Mouse (Mus musculus): ENCODE measurements at regions not wholly inside any gene's neighbourhood (a gene's known extent, or its start where the extent isn't known, plus 50 kb on each side); places are given as distances from the start of the nearest gene placed in this dataset.
"Not testable (repeated sequence)": the region's sequence is repeated elsewhere in the genome, so short reads cannot be mapped to it uniquely, and the experiment has no call there.

DNA sequence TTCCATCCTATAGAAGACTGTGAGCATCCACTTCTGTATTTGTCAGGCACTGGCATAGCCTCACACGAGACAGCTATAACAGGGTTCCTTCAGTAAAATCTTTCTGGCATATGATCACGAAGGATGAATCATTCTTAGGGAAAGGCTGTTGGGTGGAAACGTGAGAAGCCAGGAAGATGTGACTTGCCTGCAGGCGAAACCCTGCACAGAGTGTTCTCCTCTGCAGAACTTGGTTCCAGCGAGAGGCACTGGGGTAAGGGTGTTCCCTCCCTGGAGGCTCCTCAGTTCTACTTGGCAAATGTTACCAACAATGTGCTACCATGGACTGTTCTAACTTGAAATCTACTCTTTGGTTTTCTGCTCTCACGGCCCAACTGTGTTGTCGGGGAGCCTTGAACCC, 268.0 kb downstream of the Gadd45g start:
- no peak for ATAC-seq (replicated peaks; ENCODE audit: low FRiP score, low TSS enrichment, poor library complexity, severe bottlenecking)

DNA sequence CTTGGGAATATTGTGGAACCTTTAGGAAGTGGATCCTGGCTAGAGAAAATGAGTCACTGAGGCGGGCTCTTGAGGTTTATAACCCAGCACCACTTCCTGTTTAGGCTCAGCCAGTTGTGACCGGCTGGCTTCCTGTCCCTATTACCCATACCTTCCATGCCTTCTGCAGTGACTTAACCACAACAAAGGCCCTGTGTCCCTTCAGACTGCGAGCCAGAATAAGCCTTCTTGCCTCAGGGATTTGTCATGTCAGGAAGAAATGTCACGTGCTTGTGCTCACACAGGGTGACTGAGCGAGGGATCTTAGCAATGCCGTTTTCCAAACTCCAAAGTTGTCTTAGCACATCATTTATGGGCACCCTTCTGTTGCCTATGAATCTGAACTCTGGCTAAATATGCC, 268.5 kb downstream of the Gadd45g start:
- ATAC-seq (replicated peaks; ENCODE audit: low FRiP score, low TSS enrichment, poor library complexity, severe bottlenecking), result no peak

GRCm38 (mm10) chr13:52116241-52116640, 269.8 kb downstream of the Gadd45g start:
- no peak for ATAC-seq (replicated peaks; ENCODE audit: low FRiP score, low TSS enrichment, poor library complexity, severe bottlenecking)

- ATAC-seq (replicated peaks; ENCODE audit: low FRiP score, low TSS enrichment, poor library complexity, severe bottlenecking), result peak; percentile 85
These were observed 270.3 kb downstream of the Gadd45g start for GRCm38 (mm10) chr13:52116756-52117155.

GRCm38 (mm10) chr13:52120795-52121194, 274.3 kb downstream of the Gadd45g start:
- ATAC-seq (replicated peaks; ENCODE audit: low FRiP score, low TSS enrichment, poor library complexity, severe bottlenecking), result no peak

DNA sequence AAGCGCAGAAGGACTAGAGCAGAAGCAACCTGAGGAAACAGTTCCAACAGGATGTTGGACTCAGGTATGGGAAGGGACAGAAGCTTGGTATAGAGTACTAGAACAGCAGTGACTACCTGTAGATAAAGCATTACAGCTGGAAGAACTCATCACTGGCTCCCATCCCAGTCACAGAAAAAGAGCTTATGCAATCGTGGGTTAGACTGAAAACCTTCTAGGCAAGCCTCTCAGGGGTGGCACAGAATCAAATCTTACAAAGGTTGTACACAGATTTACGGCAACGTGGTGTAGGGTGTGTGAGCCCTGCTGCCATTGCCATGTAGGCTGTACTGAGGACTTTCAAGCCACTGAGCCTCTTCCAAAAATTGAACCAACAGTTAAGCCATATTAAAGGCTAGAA, 278.6 kb downstream of the Gadd45g start:
- ATAC-seq (replicated peaks; ENCODE audit: low FRiP score, low TSS enrichment, poor library complexity, severe bottlenecking), result no peak

- no peak for ATAC-seq (replicated peaks; ENCODE audit: low FRiP score, low TSS enrichment, poor library complexity, severe bottlenecking)
These were observed 281.3 kb downstream of the Gadd45g start for GRCm38 (mm10) chr13:52127751-52128150.

- no peak for ATAC-seq (replicated peaks; ENCODE audit: low FRiP score, low TSS enrichment, poor library complexity, severe bottlenecking)
These were observed 283.0 kb downstream of the Gadd45g start for GRCm38 (mm10) chr13:52129466-52129865.

- no peak for ATAC-seq (replicated peaks; ENCODE audit: low FRiP score, low TSS enrichment, poor library complexity, severe bottlenecking)
These were observed 286.7 kb downstream of the Gadd45g start for GRCm38 (mm10) chr13:52133202-52133601.

GRCm38 (mm10) chr13:52138331-52138945, 292.0 kb downstream of the Gadd45g start:
- no peak for ATAC-seq (replicated peaks; ENCODE audit: low FRiP score, low TSS enrichment, poor library complexity, severe bottlenecking)

GRCm38 (mm10) chr13:52139140-52139809, 292.8 kb downstream of the Gadd45g start:
- ATAC-seq (replicated peaks; ENCODE audit: low FRiP score, low TSS enrichment, poor library complexity, severe bottlenecking), result no peak

GRCm38 (mm10) chr13:52140221-52140620, 293.7 kb downstream of the Gadd45g start:
- ATAC-seq (replicated peaks; ENCODE audit: low FRiP score, low TSS enrichment, poor library complexity, severe bottlenecking), result no peak

- not testable (repeated sequence) for ATAC-seq (replicated peaks; ENCODE audit: low FRiP score, low TSS enrichment, poor library complexity, severe bottlenecking)
These were observed 297.6 kb downstream of the Gadd45g start for GRCm38 (mm10) chr13:52144066-52144465.

DNA sequence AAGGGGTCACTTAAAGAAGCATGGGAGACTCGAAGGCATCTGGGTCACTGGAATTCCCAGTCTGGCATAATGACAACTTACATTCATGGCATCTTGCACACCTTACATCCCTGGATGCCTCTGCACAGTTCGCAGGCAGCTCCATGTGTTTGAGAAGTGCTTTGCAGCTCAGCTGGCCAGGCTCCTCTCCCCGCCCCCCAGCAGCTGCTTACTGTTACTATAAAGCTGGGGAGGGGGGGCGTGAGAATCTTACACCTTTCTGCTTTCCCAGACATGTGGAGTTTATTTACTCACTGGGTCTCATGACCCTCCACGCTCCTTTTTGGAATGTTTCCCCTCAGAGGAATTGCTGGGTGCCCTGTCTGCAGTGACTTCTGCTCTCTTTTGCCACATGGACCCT, 299.4 kb downstream of the Gadd45g start:
- no peak for ATAC-seq (replicated peaks; ENCODE audit: low FRiP score, low TSS enrichment, poor library complexity, severe bottlenecking)

DNA sequence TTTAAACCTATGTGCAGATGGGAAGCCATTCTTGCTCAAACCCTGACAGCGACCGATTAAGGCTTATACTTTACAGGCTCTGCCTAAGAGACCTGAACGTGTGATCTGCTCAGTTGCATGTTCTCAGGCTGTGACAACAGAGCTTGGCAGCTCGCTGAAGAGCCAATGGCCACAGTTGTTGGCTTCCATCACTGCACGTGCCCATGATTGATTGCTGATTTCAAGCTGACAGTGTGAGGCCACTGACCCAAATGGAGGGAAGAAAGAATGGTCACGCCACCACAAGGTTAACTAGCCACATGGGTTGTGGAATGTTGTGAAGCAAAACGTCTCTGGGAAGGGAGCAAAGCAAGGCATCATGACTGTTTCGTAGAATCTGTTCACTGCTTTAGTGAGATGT, 303.8 kb downstream of the Gadd45g start:
- no peak for ATAC-seq (replicated peaks; ENCODE audit: low FRiP score, low TSS enrichment, poor library complexity, severe bottlenecking)

DNA sequence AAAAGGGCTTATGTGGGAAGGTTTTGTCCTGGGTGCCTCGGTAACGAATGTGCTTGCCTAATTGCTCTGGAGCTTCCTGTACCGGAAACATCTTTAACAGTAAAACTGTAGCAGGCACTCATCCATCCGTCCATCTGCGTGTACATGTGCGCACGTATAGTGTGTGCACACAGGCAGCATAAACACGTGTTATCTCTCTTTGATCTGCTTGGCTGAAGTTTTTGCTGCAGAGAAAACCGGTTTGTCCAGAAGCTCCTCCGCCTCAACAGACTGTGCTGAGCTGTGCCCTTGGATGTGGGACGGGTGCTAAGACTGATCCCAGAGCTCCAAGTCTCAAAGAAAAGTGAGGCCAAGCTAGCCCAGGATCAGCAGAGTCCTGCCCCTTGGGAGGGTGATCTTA, 305.3 kb downstream of the Gadd45g start:
- ATAC-seq (replicated peaks; ENCODE audit: low FRiP score, low TSS enrichment, poor library complexity, severe bottlenecking), result no peak

GRCm38 (mm10) chr13:52152221-52152620, 305.7 kb downstream of the Gadd45g start:
- ATAC-seq (replicated peaks; ENCODE audit: low FRiP score, low TSS enrichment, poor library complexity, severe bottlenecking), result no peak

DNA sequence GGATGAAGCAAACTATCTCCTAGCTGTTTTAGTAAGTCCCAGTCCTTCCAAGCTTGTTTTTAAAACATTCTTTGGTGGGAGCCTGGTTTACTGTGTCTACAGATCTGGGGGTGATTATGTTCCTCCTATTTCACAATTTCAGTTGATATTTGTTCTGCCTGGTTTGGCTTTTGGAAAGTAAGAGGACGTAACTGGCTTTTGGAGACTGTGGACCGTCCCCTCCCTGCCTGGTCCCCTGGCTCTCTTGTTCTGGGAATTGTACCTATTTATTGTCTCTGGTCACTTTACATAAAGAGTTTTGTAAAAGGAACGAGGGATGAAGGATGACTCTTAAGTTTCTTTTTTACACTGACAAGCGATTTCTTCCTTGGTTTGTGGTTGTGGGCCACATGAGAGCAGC, 306.6 kb downstream of the Gadd45g start:
- no peak for ATAC-seq (replicated peaks; ENCODE audit: low FRiP score, low TSS enrichment, poor library complexity, severe bottlenecking)

- ATAC-seq (replicated peaks; ENCODE audit: low FRiP score, low TSS enrichment, poor library complexity, severe bottlenecking), result no peak
These were observed 307.1 kb downstream of the Gadd45g start for GRCm38 (mm10) chr13:52153576-52153975.

- no peak for ATAC-seq (replicated peaks; ENCODE audit: low FRiP score, low TSS enrichment, poor library complexity, severe bottlenecking)
These were observed 307.8 kb downstream of the Gadd45g start for GRCm38 (mm10) chr13:52154111-52154843.
